Mouse (Mus musculus): ENCODE data around the gene Krt83. TPM values are rescaled to one million over a fixed set of nuclear protein-coding genes. Genes with fewer than 3 reads are reported as not detected.

Krt83 gene
- polyA plus RNA-seq, 1 experiment from 2014 or later = not detected

DNA sequence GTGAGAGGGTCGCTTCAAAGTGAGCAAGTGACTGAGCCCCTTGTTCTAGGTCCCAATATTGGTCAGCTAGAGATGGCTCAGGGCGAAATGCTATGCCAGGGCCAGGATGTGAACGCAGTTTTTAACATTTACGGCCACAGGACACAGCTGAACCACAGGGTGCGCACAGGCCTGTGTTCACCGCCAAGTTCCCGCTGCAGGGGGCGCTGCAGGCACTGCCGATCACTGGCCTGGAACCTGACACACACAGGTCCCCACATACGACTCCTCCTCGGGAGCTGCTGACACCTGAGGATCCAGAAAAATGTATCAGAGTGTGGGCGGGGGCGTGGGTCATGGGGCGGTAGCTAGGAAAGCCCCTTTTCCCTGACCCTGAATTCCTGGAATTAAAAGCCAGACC, 32.0 kb downstream of the Krt83 start:
- Histone ChIP-seq H3K4me1 (ENCODE audit: control insufficient read depth, insufficient read depth, low read length) (no peaks in the 10 kb centered on the region), H3K27me3 (ENCODE audit: control insufficient read depth, insufficient read depth, low read length) (no peaks in the 10 kb centered on the region), H3K9me3 (replicated peaks; ENCODE audit: control insufficient read depth, low read length) (no peaks in the 10 kb centered on the region), H3K4me3 (ENCODE audit: low read depth, low read length) (no peak overlapping the region), H3K36me3 (replicated peaks; ENCODE audit: control insufficient read depth, insufficient read depth, low read depth, low read length) (no peaks in the 10 kb centered on the region), H3K9ac (replicated peaks; ENCODE audit: low read length) (no peak overlapping the region), H3K27ac (replicated peaks; ENCODE audit: low read depth, low read length) (no peak overlapping the region), H3K4me2 (ENCODE audit: low read depth, low read length) (no peak overlapping the region)
- ATAC-seq (replicated peaks; ENCODE audit: insufficient number of reproducible peaks, low FRiP score, low TSS enrichment, low read depth) (no peak), DNase-seq (ENCODE audit: low spot score) (no peak)
- 74% methylated on average over 14 of the region's 14 CpGs for WGBS

DNA sequence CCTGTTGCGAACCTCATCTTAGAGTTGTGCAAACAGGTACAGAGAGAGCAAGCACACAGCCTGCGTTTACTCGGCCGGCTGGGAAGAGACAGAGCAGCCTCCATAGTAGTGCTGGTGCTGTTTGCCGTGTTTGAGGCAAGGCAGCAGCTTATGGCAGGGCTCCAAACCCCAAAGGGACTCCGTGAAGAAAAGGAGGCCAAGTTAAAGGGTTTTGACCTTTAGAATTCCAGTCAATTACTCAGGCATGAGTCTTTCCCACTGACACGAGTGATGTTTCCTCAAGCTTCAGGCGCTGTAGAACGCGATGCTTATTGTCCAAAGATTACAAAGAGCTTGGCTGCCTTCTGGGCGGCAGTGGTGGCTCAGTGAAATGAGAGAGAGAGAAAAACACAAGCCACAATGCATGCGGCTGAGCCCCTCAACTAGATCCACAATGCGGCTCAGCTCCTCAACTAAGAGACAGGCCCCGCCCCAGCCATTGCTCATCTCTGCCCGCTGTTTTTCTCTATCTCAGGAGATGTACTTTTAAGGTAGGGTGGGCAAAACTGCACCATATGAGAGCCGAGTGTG, 32.9 kb downstream of the Krt83 start:
- H3K9ac ChIP-seq (replicated peaks; ENCODE audit: low read length) = no peak overlapping the region
- no peak overlapping the region for H3K4me2 ChIP-seq (ENCODE audit: low read depth, low read length)
- H3K27me3 ChIP-seq (ENCODE audit: control insufficient read depth, insufficient read depth, low read length) = no peaks in the 10 kb centered on the region
- no peaks in the 10 kb centered on the region for H3K36me3 ChIP-seq (replicated peaks; ENCODE audit: control insufficient read depth, insufficient read depth, low read depth, low read length)
- ATAC-seq (replicated peaks; ENCODE audit: insufficient number of reproducible peaks, low FRiP score, low TSS enrichment, low read depth) = no peak
- no peak for DNase-seq (ENCODE audit: low spot score)
- no peak overlapping the region for H3K4me3 ChIP-seq (ENCODE audit: low read depth, low read length)
- no peaks in the 10 kb centered on the region for H3K4me1 ChIP-seq (ENCODE audit: control insufficient read depth, insufficient read depth, low read length)
- no peak overlapping the region for H3K27ac ChIP-seq (replicated peaks; ENCODE audit: low read depth, low read length)
- WGBS = 57% methylated on average over 16 of the region's 16 CpGs
- H3K9me3 ChIP-seq (replicated peaks; ENCODE audit: control insufficient read depth, low read length) = no peaks in the 10 kb centered on the region

DNA sequence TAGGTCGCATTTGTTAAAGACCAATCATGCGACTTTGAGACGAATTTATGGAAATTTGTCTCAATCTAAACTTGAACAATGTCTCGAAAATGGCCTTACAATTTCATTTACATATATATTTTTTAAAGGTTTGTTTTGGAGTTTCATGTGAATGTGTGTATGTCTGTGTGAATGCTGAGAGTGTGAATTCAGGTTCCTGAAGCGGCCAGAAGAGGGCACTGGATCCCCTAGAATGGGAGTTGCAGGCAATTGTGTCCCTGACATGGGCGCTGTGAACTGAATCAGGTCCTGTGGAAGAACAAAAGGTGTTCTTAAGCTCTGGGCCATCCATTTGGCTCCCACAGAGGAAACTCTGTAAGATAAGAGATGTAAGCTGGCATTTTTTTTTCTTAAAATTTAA, 35.4 kb downstream of the Krt83 start:
- no peak for ATAC-seq (replicated peaks; ENCODE audit: insufficient number of reproducible peaks, low FRiP score, low TSS enrichment, low read depth)
- H3K9ac ChIP-seq (replicated peaks; ENCODE audit: low read length) = no peak overlapping the region
- H3K27me3 ChIP-seq (ENCODE audit: control insufficient read depth, insufficient read depth, low read length) = no peaks in the 10 kb centered on the region
- 89% methylated on average over 6 of the region's 6 CpGs for WGBS
- no peak overlapping the region for H3K4me3 ChIP-seq (ENCODE audit: low read depth, low read length)
- no peaks in the 10 kb centered on the region for H3K9me3 ChIP-seq (replicated peaks; ENCODE audit: control insufficient read depth, low read length)
- H3K4me2 ChIP-seq (ENCODE audit: low read depth, low read length) = no peak overlapping the region
- H3K36me3 ChIP-seq (replicated peaks; ENCODE audit: control insufficient read depth, insufficient read depth, low read depth, low read length) = no peaks in the 10 kb centered on the region
- H3K27ac ChIP-seq (replicated peaks; ENCODE audit: low read depth, low read length) = no peak overlapping the region
- no peak for DNase-seq (ENCODE audit: low spot score)
- H3K4me1 ChIP-seq (ENCODE audit: control insufficient read depth, insufficient read depth, low read length) = no peaks in the 10 kb centered on the region

DNA sequence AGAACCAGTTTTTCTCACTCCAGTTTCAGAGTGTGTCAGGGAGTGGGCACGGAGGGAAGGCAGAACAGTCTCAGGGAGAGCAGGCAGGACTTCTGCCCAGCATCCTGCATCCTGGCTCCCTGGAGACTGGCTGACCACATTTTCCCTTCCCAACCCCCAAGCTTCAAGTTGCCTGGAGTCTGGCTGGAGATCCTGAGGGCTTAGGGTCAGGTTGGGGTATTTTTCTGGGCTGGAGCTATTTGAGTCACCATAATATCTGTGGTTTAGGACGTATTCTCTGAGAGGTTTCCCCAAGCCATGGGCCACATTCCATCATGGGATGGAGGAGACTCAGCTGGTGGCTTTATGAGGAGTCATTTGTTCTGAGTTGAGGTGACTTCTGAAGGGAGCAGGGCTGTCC, 36.0 kb downstream of the Krt83 start:
- H3K4me3 ChIP-seq (ENCODE audit: low read depth, low read length) = no peak overlapping the region
- no peaks in the 10 kb centered on the region for H3K4me1 ChIP-seq (ENCODE audit: control insufficient read depth, insufficient read depth, low read length)
- ATAC-seq (replicated peaks; ENCODE audit: insufficient number of reproducible peaks, low FRiP score, low TSS enrichment, low read depth) (no peak), DNase-seq (ENCODE audit: low spot score) (no peak)
- no peaks in the 10 kb centered on the region for H3K36me3 ChIP-seq (replicated peaks; ENCODE audit: control insufficient read depth, insufficient read depth, low read depth, low read length)
- H3K9me3 ChIP-seq (replicated peaks; ENCODE audit: control insufficient read depth, low read length) = no peaks in the 10 kb centered on the region
- WGBS = 91% methylated on average over 2 of the region's 2 CpGs
- no peaks in the 10 kb centered on the region for H3K27me3 ChIP-seq (ENCODE audit: control insufficient read depth, insufficient read depth, low read length)
- H3K27ac ChIP-seq (replicated peaks; ENCODE audit: low read depth, low read length) = no peak overlapping the region
- H3K9ac ChIP-seq (replicated peaks; ENCODE audit: low read length) = no peak overlapping the region
- H3K4me2 ChIP-seq (ENCODE audit: low read depth, low read length) = no peak overlapping the region

DNA sequence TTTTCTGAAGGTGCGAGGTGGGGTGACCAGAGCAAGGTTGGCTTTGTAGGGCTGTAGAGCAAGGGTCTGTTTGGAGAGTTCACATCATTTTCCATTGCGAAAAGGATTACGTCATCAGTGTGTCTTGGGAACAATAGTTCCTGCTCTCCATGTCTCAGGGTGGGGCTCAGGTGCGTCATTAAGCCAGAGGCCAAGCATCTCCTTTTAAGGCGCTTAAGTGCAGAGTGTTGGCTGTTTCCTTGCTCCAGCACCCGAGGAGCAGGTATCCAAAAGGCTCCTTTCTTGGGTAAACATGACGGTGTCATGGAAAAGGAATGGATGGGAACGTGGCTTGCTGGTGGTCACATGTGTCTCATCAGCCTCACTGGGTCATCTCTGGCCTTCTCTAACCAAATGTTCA, 36.5 kb downstream of the Krt83 start:
- H3K9me3 ChIP-seq (replicated peaks; ENCODE audit: control insufficient read depth, low read length) = no peaks in the 10 kb centered on the region
- no peak overlapping the region for H3K4me3 ChIP-seq (ENCODE audit: low read depth, low read length)
- H3K9ac ChIP-seq (replicated peaks; ENCODE audit: low read length) = no peak overlapping the region
- ATAC-seq (replicated peaks; ENCODE audit: insufficient number of reproducible peaks, low FRiP score, low TSS enrichment, low read depth) (no peak), DNase-seq (ENCODE audit: low spot score) (no peak)
- WGBS = 82% methylated on average over 8 of the region's 8 CpGs
- no peaks in the 10 kb centered on the region for H3K27me3 ChIP-seq (ENCODE audit: control insufficient read depth, insufficient read depth, low read length)
- H3K27ac ChIP-seq (replicated peaks; ENCODE audit: low read depth, low read length) = no peak overlapping the region
- no peaks in the 10 kb centered on the region for H3K4me1 ChIP-seq (ENCODE audit: control insufficient read depth, insufficient read depth, low read length)
- H3K36me3 ChIP-seq (replicated peaks; ENCODE audit: control insufficient read depth, insufficient read depth, low read depth, low read length) = no peaks in the 10 kb centered on the region
- H3K4me2 ChIP-seq (ENCODE audit: low read depth, low read length) = no peak overlapping the region

DNA sequence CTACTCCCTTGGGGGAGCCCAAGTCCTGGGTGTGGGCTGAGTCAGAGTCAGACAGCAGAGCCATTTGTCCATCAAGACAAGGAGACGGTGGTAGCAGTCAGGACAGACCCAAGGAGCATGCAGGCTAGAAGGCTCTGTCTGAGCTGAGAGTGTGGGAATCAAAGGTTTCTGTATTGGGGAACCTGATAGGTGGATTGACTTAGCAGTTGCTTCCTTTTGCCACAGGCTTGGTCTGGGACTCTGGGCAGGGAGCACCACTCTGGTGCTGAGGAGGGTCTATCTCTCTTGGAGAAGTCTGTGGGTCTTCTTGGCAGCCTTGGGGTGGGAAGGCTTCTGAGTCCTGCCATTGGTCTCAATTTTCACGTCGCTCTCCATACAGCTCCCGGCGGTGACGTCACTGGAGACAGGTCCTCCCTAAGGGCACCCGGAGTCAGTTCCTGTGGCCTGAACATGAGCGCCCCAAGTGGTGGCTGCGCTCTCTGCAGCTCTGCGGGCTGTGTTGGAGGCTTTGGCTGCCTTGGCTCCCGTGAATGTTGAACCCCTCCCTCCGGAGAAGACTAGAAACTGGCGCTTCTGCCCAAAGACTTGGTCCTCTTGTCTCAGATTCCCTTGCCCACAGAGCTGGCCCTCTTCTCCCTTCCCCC, 38.1 kb downstream of the Krt83 start:
- DNase-seq (ENCODE audit: low spot score) (peak; percentile 77), ATAC-seq (replicated peaks; ENCODE audit: insufficient number of reproducible peaks, low FRiP score, low TSS enrichment, low read depth) (peak; percentile 48)
- no peak overlapping the region for H3K4me3 ChIP-seq (ENCODE audit: low read depth, low read length)
- no peaks in the 10 kb centered on the region for H3K36me3 ChIP-seq (replicated peaks; ENCODE audit: control insufficient read depth, insufficient read depth, low read depth, low read length)
- WGBS = 5% methylated on average over 13 of the region's 13 CpGs
- no peaks in the 10 kb centered on the region for H3K4me1 ChIP-seq (ENCODE audit: control insufficient read depth, insufficient read depth, low read length)
- no peak overlapping the region for H3K27ac ChIP-seq (replicated peaks; ENCODE audit: low read depth, low read length)
- no peak overlapping the region for H3K9ac ChIP-seq (replicated peaks; ENCODE audit: low read length)
- H3K27me3 ChIP-seq (ENCODE audit: control insufficient read depth, insufficient read depth, low read length) = no peaks in the 10 kb centered on the region
- H3K4me2 ChIP-seq (ENCODE audit: low read depth, low read length) = peak overlapping the region; percentile 4; the same call in 1 of the 2 replicates
- no peaks in the 10 kb centered on the region for H3K9me3 ChIP-seq (replicated peaks; ENCODE audit: control insufficient read depth, low read length)

DNA sequence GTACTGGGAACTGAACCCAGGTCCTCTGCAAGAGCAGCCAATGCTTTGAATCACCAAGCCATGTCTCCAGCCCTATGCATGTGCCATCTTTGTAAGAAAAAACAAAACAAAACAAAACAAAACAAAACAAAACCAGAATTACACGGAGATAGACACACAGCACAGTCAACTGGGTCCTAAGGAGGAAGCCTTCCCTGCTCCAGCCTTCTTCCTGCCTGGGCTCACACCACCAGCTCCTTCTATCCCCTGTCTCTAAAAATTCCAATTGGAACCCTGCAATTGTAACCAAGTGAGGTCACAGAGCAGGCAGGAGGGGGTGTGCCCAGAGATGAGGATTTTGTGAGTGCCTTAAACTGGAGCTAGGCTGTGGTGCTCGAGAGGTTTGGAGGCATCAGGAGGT, 43.9 kb downstream of the Krt83 start, which contains the start of gene Krt88:
Gene Krt88 (plus strand): TSS at position 301 of the 400 bp plus-strand sequence.
- no peak for ATAC-seq (replicated peaks; ENCODE audit: insufficient number of reproducible peaks, low FRiP score, low TSS enrichment, low read depth)
- Histone ChIP-seq H3K4me1 (ENCODE audit: control insufficient read depth, insufficient read depth, low read length) (no peaks in the 10 kb centered on the region), H3K27ac (replicated peaks; ENCODE audit: low read depth, low read length) (no peak within 1 kb of the TSS), H3K9me3 (replicated peaks; ENCODE audit: control insufficient read depth, low read length) (no peaks in the 10 kb centered on the region), H3K9ac (replicated peaks; ENCODE audit: low read length) (no peak within 1 kb of the TSS), H3K4me3 (ENCODE audit: low read depth, low read length) (no peak within 1 kb of the TSS), H3K27me3 (ENCODE audit: control insufficient read depth, insufficient read depth, low read length) (no peaks in the 10 kb centered on the region), H3K36me3 (replicated peaks; ENCODE audit: control insufficient read depth, insufficient read depth, low read depth, low read length) (no peaks in the 10 kb centered on the region), H3K4me2 (ENCODE audit: low read depth, low read length) (no peak within 1 kb of the TSS)
- WGBS = 73% methylated on average over 2 of the region's 2 CpGs
- DNase-seq (ENCODE audit: low spot score) = no peak

DNA sequence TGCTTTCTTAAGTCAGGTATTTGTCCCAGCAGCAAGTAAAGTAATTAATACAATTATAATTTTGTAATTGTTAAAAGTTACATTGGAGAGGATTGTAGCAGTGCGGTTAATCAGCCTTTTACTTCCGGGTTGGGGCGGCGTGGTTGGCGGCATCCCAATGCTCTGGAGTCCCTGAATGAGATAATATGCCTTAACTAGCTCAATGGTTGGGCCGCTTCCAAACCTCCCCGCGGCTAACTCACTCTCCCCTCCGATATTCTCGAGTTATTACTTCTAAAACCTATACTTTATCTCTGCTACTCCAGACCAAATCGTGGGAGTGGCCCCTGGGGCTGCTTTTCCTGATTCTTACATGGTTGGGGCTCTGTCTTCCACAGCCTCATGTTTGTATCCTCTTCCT, 44.7 kb downstream of the Krt83 start:
- H3K27ac ChIP-seq (replicated peaks; ENCODE audit: low read depth, low read length) = no peak overlapping the region
- no peak overlapping the region for H3K4me2 ChIP-seq (ENCODE audit: low read depth, low read length)
- H3K4me1 ChIP-seq (ENCODE audit: control insufficient read depth, insufficient read depth, low read length) = no peaks in the 10 kb centered on the region
- WGBS = 80% methylated on average over 11 of the region's 11 CpGs
- no peak overlapping the region for H3K4me3 ChIP-seq (ENCODE audit: low read depth, low read length)
- H3K9ac ChIP-seq (replicated peaks; ENCODE audit: low read length) = no peak overlapping the region
- no peak for ATAC-seq (replicated peaks; ENCODE audit: insufficient number of reproducible peaks, low FRiP score, low TSS enrichment, low read depth)
- no peak for DNase-seq (ENCODE audit: low spot score)
- no peaks in the 10 kb centered on the region for H3K36me3 ChIP-seq (replicated peaks; ENCODE audit: control insufficient read depth, insufficient read depth, low read depth, low read length)
- H3K9me3 ChIP-seq (replicated peaks; ENCODE audit: control insufficient read depth, low read length) = no peaks in the 10 kb centered on the region
- H3K27me3 ChIP-seq (ENCODE audit: control insufficient read depth, insufficient read depth, low read length) = no peaks in the 10 kb centered on the region

Data from embryonic facial prominence, embryonic 11.5 days (tissue).